ENCODE assay signal across 9 mouse cellular contexts in genomic region chr7:28958770-28959169, GRCm38 (mm10). TPM values are rescaled to one million over a fixed set of nuclear protein-coding genes. Genes with fewer than 3 reads are reported as not detected.
DNase-seq lines count a peak whose midpoint lies in the region; ATAC-seq and TF ChIP-seq lines count a peak whose summit lies in the region.
"Had no signal": no experiment of that assay in that cellular context is flagged by ENCODE, and none has a peak within 500 bp of the region (broad histone marks: within the 10 kb centered on the region; RNA-seq: fewer than 3 reads in every experiment).

No protein-coding gene starts in this region.

- no peak overlapping the region for H3K4me3 ChIP-seq in forebrain, embryonic 11.5 days (ENCODE audit: low read depth, low read length)
- no peak overlapping the region for H3K4me3 ChIP-seq in forebrain, embryonic 15.5 days
- H3K4me3 ChIP-seq in kidney, embryonic 15.5 days (replicated peaks), result no peak overlapping the region
- H3K4me3 ChIP-seq in embryonic fibroblast, embryonic 13.5 days (ENCODE audit: insufficient read depth, low read length), result peak overlapping the region; percentile 80
- peak overlapping the region; percentile 89 for H3K4me3 ChIP-seq in liver, postnatal 0 days (ENCODE audit: low read depth, low read length)

- no peak overlapping the region for H3K9ac ChIP-seq in forebrain, embryonic 11.5 days (ENCODE audit: low read length)
- H3K9ac ChIP-seq in forebrain, embryonic 15.5 days (replicated peaks), result no peak overlapping the region
- no peak overlapping the region for H3K9ac ChIP-seq in kidney, embryonic 15.5 days
- peak overlapping the region; percentile 93; the same call in 1 of the 2 replicates for H3K9ac ChIP-seq in liver, postnatal 0 days (replicated peaks)

- TF ChIP-seq EP300 in liver, postnatal 0 days (IDR thresholded peaks at IDR 0.05; ENCODE audit: low read depth), result no peak

- no peaks in the 10 kb centered on the region for H3K27me3 ChIP-seq in forebrain, embryonic 11.5 days (ENCODE audit: control insufficient read depth, insufficient read depth, low read length)
- no peaks in the 10 kb centered on the region for H3K27me3 ChIP-seq in forebrain, embryonic 15.5 days
- H3K27me3 ChIP-seq in kidney, embryonic 15.5 days, result no peaks in the 10 kb centered on the region
- no peaks in the 10 kb centered on the region for H3K27me3 ChIP-seq in liver, postnatal 0 days (ENCODE audit: insufficient read depth, low read length)

- TF ChIP-seq CTCF in embryonic fibroblast, embryonic 13.5 days (IDR thresholded peaks at IDR 0.05; ENCODE audit: borderline replicate concordance, insufficient read depth, low read length), result no peak
- TF ChIP-seq CTCF in liver, postnatal 0 days (IDR thresholded peaks at IDR 0.05; ENCODE audit: low read depth), result no peak

- TF ChIP-seq POLR2A in embryonic fibroblast, embryonic 13.5 days (IDR thresholded peaks at IDR 0.05; ENCODE audit: low read depth, low read length), result no peak

- peaks cover 26% of the 10 kb centered on the region for H3K4me1 ChIP-seq in forebrain, embryonic 11.5 days (replicated peaks; ENCODE audit: control insufficient read depth, insufficient read depth, low read length)
- H3K4me1 ChIP-seq in forebrain, embryonic 15.5 days, result peaks cover 51% of the 10 kb centered on the region
- H3K4me1 ChIP-seq in kidney, embryonic 15.5 days, result peaks cover 86% of the 10 kb centered on the region
- peaks cover 21% of the 10 kb centered on the region for H3K4me1 ChIP-seq in embryonic fibroblast, embryonic 13.5 days (ENCODE audit: control insufficient read depth, insufficient read depth, low read length)
- peaks cover 74% of the 10 kb centered on the region for H3K4me1 ChIP-seq in liver, postnatal 0 days (ENCODE audit: insufficient read depth)

- no peaks in the 10 kb centered on the region for H3K9me3 ChIP-seq in forebrain, embryonic 11.5 days (ENCODE audit: control insufficient read depth, low read length)
- no peaks in the 10 kb centered on the region for H3K9me3 ChIP-seq in forebrain, embryonic 15.5 days
- no peaks in the 10 kb centered on the region for H3K9me3 ChIP-seq in kidney, embryonic 15.5 days (replicated peaks)
- no peaks in the 10 kb centered on the region for H3K9me3 ChIP-seq in liver, postnatal 0 days (ENCODE audit: low read length)

- 61% methylated on average over 1 of the region's 1 CpGs for WGBS in forebrain, embryonic 11.5 days
- WGBS in forebrain, embryonic 15.5 days, result 69% methylated on average over 1 of the region's 1 CpGs
- WGBS in kidney, embryonic 15.5 days, result 26% methylated on average over 1 of the region's 1 CpGs
- 61% methylated on average over 1 of the region's 1 CpGs for WGBS in liver, postnatal 0 days (ENCODE audit: insufficient replicate concordance)

- H3K27ac ChIP-seq in forebrain, embryonic 11.5 days (ENCODE audit: low read depth, low read length), result no peak overlapping the region
- H3K27ac ChIP-seq in forebrain, embryonic 15.5 days (replicated peaks), result no peak overlapping the region
- peak overlapping the region; percentile 86 for H3K27ac ChIP-seq in kidney, embryonic 15.5 days
- H3K27ac ChIP-seq in embryonic fibroblast, embryonic 13.5 days (ENCODE audit: insufficient read depth, low read length), result peak overlapping the region; percentile 93
- peak overlapping the region; percentile 69 for H3K27ac ChIP-seq in liver, postnatal 0 days (ENCODE audit: low read depth)

- no peaks in the 10 kb centered on the region for H3K36me3 ChIP-seq in forebrain, embryonic 11.5 days (ENCODE audit: control insufficient read depth, insufficient read depth, low read length)
- no peaks in the 10 kb centered on the region for H3K36me3 ChIP-seq in forebrain, embryonic 15.5 days
- peaks cover 8% of the 10 kb centered on the region; the same call in 1 of the 2 replicates for H3K36me3 ChIP-seq in kidney, embryonic 15.5 days
- H3K36me3 ChIP-seq in liver, postnatal 0 days (replicated peaks; ENCODE audit: insufficient read depth, low read length), result no peaks in the 10 kb centered on the region

- H3K4me2 ChIP-seq in forebrain, embryonic 11.5 days (ENCODE audit: low read depth, low read length, severe bottlenecking), result 0 out of 2 replicates have a peak overlapping the region, but pooled peaks have one; percentile 5
- H3K4me2 ChIP-seq in forebrain, embryonic 15.5 days (replicated peaks), result no peak overlapping the region
- H3K4me2 ChIP-seq in kidney, embryonic 15.5 days, result peak overlapping the region; percentile 87
- H3K4me2 ChIP-seq in liver, postnatal 0 days (ENCODE audit: low read depth, low read length), result peak overlapping the region; percentile 92

- no peak for DNase-seq in forebrain, embryonic 11.5 days (ENCODE audit: low spot score)
- no peak for DNase-seq in kidney, postnatal 14 days
- no peak for DNase-seq in liver, postnatal 0 days
- no peak for DNase-seq in adrenal gland, postnatal 25 days

- no peak for ATAC-seq in forebrain, embryonic 11.5 days (replicated peaks; ENCODE audit: low FRiP score)
- no peak for ATAC-seq in forebrain, embryonic 15.5 days (replicated peaks)
- ATAC-seq in kidney, embryonic 15.5 days (replicated peaks; ENCODE audit: low FRiP score), result no peak
- no peak for ATAC-seq in liver, postnatal 0 days
- no peak for ATAC-seq in erythroid progenitor cell, adult 5-6 weeks (replicated peaks; ENCODE audit: low FRiP score, poor library complexity, severe bottlenecking)
- ATAC-seq: midbrain, embryonic 16.5 days had no signal

RNA-seq across cellular contexts. Expression of gene Actn4, which starts 3.4 kb away (rescaled TPM):
- polyA plus RNA-seq in forebrain, embryonic 11.5 days (2014; fragmentation: Nextera tagmentation; extraction: Ambion mirVana), result 182 and 199 TPM in 2 replicates
- 134 TPM in 2 replicates for polyA plus RNA-seq in forebrain, embryonic 15.5 days (2015; fragmentation: Nextera tagmentation; extraction: Ambion mirVana)
- polyA plus RNA-seq in kidney, embryonic 15.5 days (2015; fragmentation: Nextera tagmentation; extraction: Ambion mirVana), result 288 and 312 TPM in 2 replicates
- 446 and 575 TPM in 2 replicates for polyA plus RNA-seq in embryonic fibroblast, embryonic 13.5 days (2011; ENCODE audit: insufficient read length, low read depth, missing spikeins)
- 76.3 and 81.2 TPM in 2 replicates for polyA plus RNA-seq in liver, postnatal 0 days (2015; fragmentation: Nextera tagmentation; extraction: Ambion mirVana)
- 170 and 189 TPM in 2 replicates for total RNA-seq in erythroid progenitor cell, adult 5-6 weeks (2015; ENCODE audit: low replicate concordance)
- total RNA-seq in erythroid progenitor cell, adult 5-6 weeks (2017; ENCODE audit: low replicate concordance), result 173 and 197 TPM in 2 replicates
- 204 and 206 TPM in 2 replicates for total RNA-seq in adrenal gland, postnatal 25 days (2021)

RNA-seq across cellular contexts. Expression of gene Eif3k, which starts 22.9 kb away (rescaled TPM):
- polyA plus RNA-seq in forebrain, embryonic 11.5 days (2014; fragmentation: Nextera tagmentation; extraction: Ambion mirVana), result 341 and 343 TPM in 2 replicates
- 303 and 307 TPM in 2 replicates for polyA plus RNA-seq in forebrain, embryonic 15.5 days (2015; fragmentation: Nextera tagmentation; extraction: Ambion mirVana)
- polyA plus RNA-seq in kidney, embryonic 15.5 days (2015; fragmentation: Nextera tagmentation; extraction: Ambion mirVana), result 401 and 402 TPM in 2 replicates
- 328 and 347 TPM in 2 replicates for polyA plus RNA-seq in embryonic fibroblast, embryonic 13.5 days (2011; ENCODE audit: insufficient read length, low read depth, missing spikeins)
- 162 and 166 TPM in 2 replicates for polyA plus RNA-seq in liver, postnatal 0 days (2015; fragmentation: Nextera tagmentation; extraction: Ambion mirVana)
- 83.8 and 161 TPM in 2 replicates for total RNA-seq in erythroid progenitor cell, adult 5-6 weeks (2015; ENCODE audit: low replicate concordance)
- total RNA-seq in erythroid progenitor cell, adult 5-6 weeks (2017; ENCODE audit: low replicate concordance), result 81.5 and 115 TPM in 2 replicates
- 222 and 254 TPM in 2 replicates for total RNA-seq in adrenal gland, postnatal 25 days (2021)

RNA-seq across cellular contexts. Expression of gene Map4k1, which starts 23.1 kb away (rescaled TPM):
- 5.9 and 6.4 TPM in 2 replicates for polyA plus RNA-seq in forebrain, embryonic 11.5 days (2014; fragmentation: Nextera tagmentation; extraction: Ambion mirVana)
- polyA plus RNA-seq in forebrain, embryonic 15.5 days (2015; fragmentation: Nextera tagmentation; extraction: Ambion mirVana), result 5.5 and 7.7 TPM in 2 replicates
- polyA plus RNA-seq in kidney, embryonic 15.5 days (2015; fragmentation: Nextera tagmentation; extraction: Ambion mirVana), result 9.0 and 9.6 TPM in 2 replicates
- polyA plus RNA-seq in embryonic fibroblast, embryonic 13.5 days (2011; ENCODE audit: insufficient read length, low read depth, missing spikeins), result 2.0 and 2.2 TPM in 2 replicates
- polyA plus RNA-seq in liver, postnatal 0 days (2015; fragmentation: Nextera tagmentation; extraction: Ambion mirVana), result 11.9 and 16.5 TPM in 2 replicates
- total RNA-seq in erythroid progenitor cell, adult 5-6 weeks (2015; ENCODE audit: low replicate concordance), result 13.0 and 23.1 TPM in 2 replicates
- 7.3 and 7.9 TPM in 2 replicates for total RNA-seq in erythroid progenitor cell, adult 5-6 weeks (2017; ENCODE audit: low replicate concordance)
- 1.1 and 1.4 TPM in 2 replicates for total RNA-seq in adrenal gland, postnatal 25 days (2021)

Comparison
In these comparisons a context has a peak if more than half of its experiments do, and no peak if none do; other contexts are left out.
1. H3K27ac ChIP-seq: peak in kidney, embryonic 15.5 days (single experiment), embryonic fibroblast, embryonic 13.5 days (single experiment) and liver, postnatal 0 days (single experiment); none in forebrain, embryonic 11.5 days (single experiment) and forebrain, embryonic 15.5 days (single experiment).
2. H3K4me3 ChIP-seq: peak in embryonic fibroblast, embryonic 13.5 days (single experiment) and liver, postnatal 0 days (single experiment); none in forebrain, embryonic 11.5 days (single experiment), forebrain, embryonic 15.5 days (single experiment) and kidney, embryonic 15.5 days (single experiment).